Mouse (Mus musculus) heart, adult 10 weeks (tissue): ENCODE results near the gene Ang2. TPM values are rescaled to one million over a fixed set of nuclear protein-coding genes. Genes with fewer than 3 reads are reported as not detected.

Experiments
- polyA plus RNA-seq: library from polyadenylated mRNA; stranded (reverse); fragments of 350-450 nt; fragmentation: Illumina TruSeq; extraction: RNeasy Lipid Tissue Mini Kit (QIAGEN cat#74804); gene quantifications from one replicate; pipeline ENCODE4 v1.2.3, GENCODE M21; 2014; ENCODE audit warnings: low read depth, low replicate concordance

The Ang2 gene
- not detected for polyA plus RNA-seq

DNA sequence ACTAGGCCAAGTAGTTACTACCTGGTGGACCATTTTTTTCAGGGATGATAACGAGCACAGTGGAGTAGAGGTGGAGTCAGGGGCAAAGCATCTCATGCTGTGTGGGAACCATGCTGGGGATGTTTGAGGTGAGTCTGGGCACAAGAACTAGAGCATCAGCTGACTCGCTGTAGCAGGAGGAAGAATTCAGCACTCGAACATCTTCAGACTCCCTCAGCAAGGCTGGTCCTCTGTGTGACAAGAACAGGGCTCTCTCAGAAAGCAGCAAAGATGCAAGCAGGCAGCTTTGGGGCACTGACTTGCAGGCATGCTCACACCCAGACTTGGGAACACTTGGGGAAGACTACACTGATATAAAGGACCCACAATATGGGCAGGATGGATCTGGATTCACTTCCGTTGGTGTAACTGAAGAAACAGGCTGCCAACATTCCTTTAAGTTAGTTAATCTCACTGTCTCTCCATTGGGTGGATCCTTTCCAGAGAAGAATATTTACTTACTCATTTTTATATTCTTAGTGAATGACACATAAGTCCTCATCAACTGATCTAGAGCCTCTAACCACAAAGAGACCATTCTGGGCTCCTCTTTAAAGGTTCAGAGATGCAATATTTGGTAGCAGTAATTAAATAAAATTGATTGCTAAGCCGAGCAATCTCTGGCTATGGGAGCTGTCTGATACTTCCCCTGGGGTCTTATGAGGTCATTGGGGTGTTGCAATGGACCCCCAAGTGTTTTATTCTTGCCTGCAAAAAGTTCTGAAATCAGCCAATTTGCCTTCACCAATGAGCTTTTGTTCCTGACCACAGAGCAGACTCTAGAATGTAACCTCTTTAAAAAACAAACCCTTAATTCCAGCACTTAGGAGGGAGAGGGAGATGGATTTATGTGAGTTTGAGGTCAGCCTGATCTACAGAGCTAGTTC, at the start of gene Ang2:
Gene Ang2, minus strand, starts transcription at position 51 of the 926 bp plus-strand sequence.

DNA sequence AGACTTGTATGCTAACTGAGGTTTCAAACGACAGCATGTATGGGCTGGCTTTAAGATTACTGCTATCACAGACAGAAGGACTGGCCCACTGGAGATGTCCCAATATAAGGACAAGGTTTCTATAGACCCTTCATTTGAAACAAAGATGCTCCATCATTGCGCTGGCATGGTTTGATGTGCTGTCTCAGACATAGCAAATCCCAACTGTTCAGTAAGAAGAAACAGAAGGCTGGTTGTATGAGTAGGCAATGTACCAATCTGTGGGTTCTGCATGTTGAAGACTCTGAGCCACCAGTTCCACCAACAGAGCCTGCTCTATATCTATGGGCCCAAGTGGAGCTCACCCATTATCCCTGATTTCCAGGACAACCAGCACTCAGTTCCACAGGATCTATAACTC, 4.2 kb upstream of the Ang2 start, which contains the start of gene Ear14:
Gene Ear14, plus strand, starts transcription at position 277 of the 400 bp plus-strand sequence.

DNA sequence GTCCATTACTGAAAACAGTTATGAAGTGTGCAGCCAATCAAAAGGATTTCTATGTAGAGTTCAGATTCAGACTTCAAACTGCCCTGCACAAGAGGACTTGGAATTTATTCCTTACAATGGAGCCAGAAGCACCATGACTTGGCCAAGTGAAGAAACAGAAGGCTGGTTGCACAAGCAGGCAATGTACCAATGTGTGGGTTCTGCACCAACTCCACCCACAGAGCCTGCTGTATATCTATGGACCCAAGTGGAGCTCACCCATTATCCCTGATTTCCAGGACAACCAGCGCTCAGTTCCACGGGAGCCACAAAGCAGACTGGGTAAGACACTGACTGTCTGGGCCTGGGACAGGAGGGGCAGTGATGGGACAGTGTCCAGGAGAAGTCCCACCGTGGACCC, 37.0 kb downstream of the Ang2 start, which contains the start of gene Rnase2b:
Gene Rnase2b, plus strand, starts transcription at position 285 of the 400 bp plus-strand sequence.

DNA sequence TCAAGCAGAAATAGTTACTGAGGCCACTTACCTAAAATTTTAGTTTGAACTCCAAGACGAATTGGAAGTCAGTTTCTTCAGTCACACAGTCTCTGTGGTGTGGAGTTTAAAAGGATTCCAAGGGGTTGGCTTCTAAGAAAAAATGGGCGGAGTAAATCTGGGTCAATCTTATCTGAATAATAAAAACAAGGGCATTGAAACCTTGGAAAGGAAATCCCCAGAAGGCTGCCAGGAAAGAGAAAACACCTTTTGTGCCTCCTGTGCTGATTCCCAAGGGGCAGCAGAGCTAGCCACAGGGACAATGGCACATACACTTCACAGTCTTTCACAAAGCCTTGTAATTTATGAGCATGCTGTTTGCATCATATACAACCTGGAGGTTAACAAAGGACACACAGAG, 52.3 kb downstream of the Ang2 start, which contains the start of gene Rnase1:
Gene Rnase1, minus strand, starts transcription at position 101 of the 400 bp plus-strand sequence.

Other genes with a start within 250 kb of the Ang2 start
- gene Pnp2, start 243.2 kb downstream of the Ang2 start, polyA plus RNA-seq, result 0.60 TPM
- gene Rnase10, start 191.4 kb downstream of the Ang2 start, polyA plus RNA-seq, result 0.73 TPM
- not detected for gene Rnase9, start 157.3 kb downstream of the Ang2 start, polyA plus RNA-seq
- not detected for gene Rnase11, start 149.0 kb downstream of the Ang2 start, polyA plus RNA-seq
- gene Rnase12, start 141.5 kb downstream of the Ang2 start, polyA plus RNA-seq, result not detected
- gene Olfr750, start 124.7 kb downstream of the Ang2 start, polyA plus RNA-seq, result not detected
- 92.6 TPM for gene Rnase4, start 108.1 kb downstream of the Ang2 start, polyA plus RNA-seq
- gene Ang, start 108.0 kb downstream of the Ang2 start, polyA plus RNA-seq, result 10.6 TPM
- not detected for gene Eddm3b, start 84.7 kb downstream of the Ang2 start, polyA plus RNA-seq
- not detected for gene Rnase6, start 75.2 kb downstream of the Ang2 start, polyA plus RNA-seq
- gene Rnase1, start 52.4 kb downstream of the Ang2 start, polyA plus RNA-seq, result 0.84 TPM
- gene Rnase2b, start 36.9 kb downstream of the Ang2 start, polyA plus RNA-seq, result not detected
- gene Ear14, start 4.2 kb upstream of the Ang2 start, polyA plus RNA-seq, result not detected
- not detected for gene Rnase2a, start 57.0 kb upstream of the Ang2 start, polyA plus RNA-seq
- not detected for gene Gm7247, start 162.6 kb upstream of the Ang2 start, polyA plus RNA-seq
- gene Vmn2r88, start 211.7 kb upstream of the Ang2 start, polyA plus RNA-seq, result not detected